Mouse (Mus musculus) midbrain, embryonic 16.5 days (tissue): ENCODE results near the gene Mfn2. TPM values are rescaled to one million over a fixed set of nuclear protein-coding genes. Genes with fewer than 3 reads are reported as not detected.

Experiments used
- ATAC-seq: fragments of 200-750 bp; cut with Nextera tagmentation; 2 replicates; pipeline ENCODE4 v1.8.0; 2017; ENCODE audit warnings: moderate TSS enrichment
- H3K27ac ChIP-seq: fragments of 300-500 bp; sonication (generic); 2 replicates; pipeline ENCODE4 v1.5.1; 2014; ENCODE audit warnings: mild to moderate bottlenecking, low read length, mixed read lengths
- H3K27me3 ChIP-seq: fragments of 300-500 bp; sonication (generic); 2 replicates; pipeline ENCODE4 v1.6.1; 2014; ENCODE audit warnings: low read depth, low read length, mixed read lengths; ENCODE audit not compliant: control insufficient read depth, insufficient read depth
- H3K36me3 ChIP-seq: fragments of 300-500 bp; sonication (generic); 2 replicates; pipeline ENCODE4 v1.6.1; 2014; ENCODE audit warnings: mild to moderate bottlenecking, low read length, moderate library complexity, mixed read lengths; ENCODE audit not compliant: control insufficient read depth, insufficient read depth
- H3K4me1 ChIP-seq: fragments of 300-500 bp; sonication (generic); 2 replicates; pipeline ENCODE4 v1.6.1; 2014; ENCODE audit warnings: mild to moderate bottlenecking, low read length, mixed read lengths; ENCODE audit not compliant: control insufficient read depth, insufficient read depth
- H3K4me2 ChIP-seq: fragments of 300-500 bp; sonication (generic); 2 replicates; pipeline ENCODE4 v1.6.1; 2014; ENCODE audit warnings: mild to moderate bottlenecking, low read length, mixed read lengths
- H3K4me3 ChIP-seq: fragments of 300-500 bp; sonication (generic); 2 replicates; pipeline ENCODE4 v1.5.1; 2014; ENCODE audit warnings: low read depth, mild to moderate bottlenecking, low read length, moderate library complexity, mixed read lengths
- H3K9ac ChIP-seq: fragments of 300-500 bp; sonication (generic); 2 replicates; pipeline ENCODE4 v1.6.1; 2014; ENCODE audit warnings: low read depth, low read length, mixed read lengths
- H3K9me3 ChIP-seq: fragments of 300-500 bp; sonication (generic); replicated peaks from 2 replicates; pipeline ENCODE4 v1.6.1; 2014; ENCODE audit warnings: mild to moderate bottlenecking, low read length, mixed read lengths; ENCODE audit not compliant: control insufficient read depth, poor library complexity, severe bottlenecking
- WGBS: fragments of 180-500 bp; shearing (Covaris S2); extraction: QIAGEN DNeasy Blood & Tissue Kit; methylation state at CpG from one replicate; pipeline ENCODE4 v1.1.7; 2014; 5-methylcytosine and 5-hydroxymethylcytosine counted together
- polyA plus RNA-seq: library from polyadenylated mRNA; unstranded; fragments of >200 nt; fragmentation: Nextera tagmentation; extraction: Ambion mirVana; gene quantifications from 2 replicates; pipeline ENCODE4 v1.2.1, GENCODE M21; 2015

Gene Mfn2
- polyA plus RNA-seq, 1 experiment from 2014 or later, result 108 TPM

DNA sequence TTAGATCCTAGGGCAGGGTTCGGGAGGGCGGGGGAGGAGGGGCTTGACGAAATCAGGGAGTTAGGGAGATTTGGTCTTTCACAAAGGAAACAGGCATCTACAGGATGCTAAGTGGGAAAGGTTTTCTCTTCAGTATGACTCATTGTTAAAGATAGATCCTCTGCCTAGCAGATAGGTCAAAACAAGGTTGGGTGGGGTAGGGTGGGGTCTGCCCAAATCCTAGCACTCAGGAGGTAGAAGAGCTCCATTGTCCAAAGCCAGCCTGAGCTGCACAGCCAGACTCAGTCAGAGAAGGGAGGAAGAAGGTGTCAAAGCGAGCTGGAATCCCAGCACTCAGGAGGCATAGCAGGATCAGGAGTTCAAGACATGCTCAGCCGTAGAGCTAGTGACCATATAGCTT, 33.0 kb upstream of the Mfn2 start:
- peaks cover 2% of the 10 kb centered on the region; the same call in 1 of the 2 replicates for H3K27me3 ChIP-seq
- no peak overlapping the region for H3K4me3 ChIP-seq
- H3K9me3 ChIP-seq, result no peaks in the 10 kb centered on the region
- H3K4me2 ChIP-seq, result no peak overlapping the region
- peaks cover 13% of the 10 kb centered on the region for H3K4me1 ChIP-seq
- H3K9ac ChIP-seq, result no peak overlapping the region
- WGBS, result 46% methylated on average over 5 of the region's 5 CpGs
- ATAC-seq, result no peak
- H3K27ac ChIP-seq, result no peak overlapping the region
- no peaks in the 10 kb centered on the region for H3K36me3 ChIP-seq

DNA sequence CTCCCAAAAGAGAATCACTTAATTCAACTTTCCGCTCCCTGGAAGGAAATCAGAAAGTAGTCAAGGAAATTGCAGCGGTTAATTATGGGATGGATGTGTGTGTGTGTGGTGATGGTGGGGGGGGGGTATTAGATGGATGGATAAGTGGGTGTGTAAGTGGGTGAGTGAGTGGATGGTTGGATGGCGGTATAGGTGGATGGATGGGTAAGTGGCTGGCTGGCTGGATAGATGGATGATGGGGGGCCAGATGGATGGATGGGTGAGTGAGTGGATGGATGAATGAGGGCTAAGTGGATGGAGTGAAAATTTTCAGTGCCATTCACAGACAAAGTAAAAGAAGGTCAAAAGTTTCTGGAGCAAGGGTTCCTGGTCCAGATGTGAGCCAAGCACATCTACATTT, 32.5 kb upstream of the Mfn2 start:
- WGBS, result 37% methylated on average over 3 of the region's 3 CpGs
- Histone ChIP-seq H3K4me1 (peaks cover 8% of the 10 kb centered on the region), H3K27me3 (peaks cover 2% of the 10 kb centered on the region; the same call in 1 of the 2 replicates), H3K9me3 (no peaks in the 10 kb centered on the region), H3K9ac (no peak overlapping the region), H3K36me3 (no peaks in the 10 kb centered on the region), H3K4me2 (peak overlapping the region; percentile 85), H3K4me3 (peak overlapping the region; percentile 54), H3K27ac (no peak overlapping the region)
- no peak for ATAC-seq

DNA sequence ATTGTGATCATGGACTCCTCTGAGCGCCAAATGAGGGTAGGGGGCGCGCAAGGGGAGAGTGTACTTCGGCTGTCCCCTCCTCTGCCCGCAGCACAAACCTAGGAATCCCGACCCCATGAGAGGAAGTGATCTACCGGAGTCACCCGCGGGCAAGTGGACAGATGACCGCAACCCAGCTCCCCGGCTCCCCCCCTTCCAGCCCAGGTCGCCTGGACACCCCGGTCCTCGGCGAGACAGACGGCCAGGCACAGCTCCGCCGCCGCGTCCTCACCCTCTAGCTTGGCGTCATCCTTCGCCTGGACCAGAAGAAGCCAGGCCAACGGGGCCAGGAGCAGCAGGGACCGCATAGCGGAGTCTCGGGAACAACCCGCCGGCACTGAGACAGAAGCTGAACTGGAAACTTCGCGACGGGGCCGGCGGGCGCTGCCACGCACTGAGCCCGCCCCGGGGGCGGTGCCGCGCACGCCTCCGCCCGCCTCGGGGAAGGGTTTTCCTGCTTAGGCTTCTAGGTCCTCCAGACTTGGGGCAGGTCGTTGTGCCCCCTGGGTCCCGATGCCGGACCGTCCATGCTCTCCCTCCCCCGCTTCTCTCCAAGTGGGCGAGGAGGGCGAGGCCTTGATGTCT, 31.9 kb upstream of the Mfn2 start, which contains the start of gene Plod1:
Gene Plod1, minus strand, starts transcription at position 437 of the 624 bp plus-strand sequence.
- no peak within 1 kb of the TSS for H3K27ac ChIP-seq
- H3K9me3 ChIP-seq, result no peaks in the 10 kb centered on the region
- peaks cover 2% of the 10 kb centered on the region; the same call in 1 of the 2 replicates for H3K27me3 ChIP-seq
- H3K4me3 ChIP-seq, result peak within 1 kb of the TSS; percentile 54
- peaks cover 3% of the 10 kb centered on the region for H3K4me1 ChIP-seq
- peak within 1 kb of the TSS; percentile 85 for H3K4me2 ChIP-seq
- WGBS, result under 1% methylated on average over 50 of the region's 51 CpGs
- peak; percentile 57 for ATAC-seq
- H3K9ac ChIP-seq, result peak within 1 kb of the TSS; percentile 67
- H3K36me3 ChIP-seq, result no peaks in the 10 kb centered on the region

DNA sequence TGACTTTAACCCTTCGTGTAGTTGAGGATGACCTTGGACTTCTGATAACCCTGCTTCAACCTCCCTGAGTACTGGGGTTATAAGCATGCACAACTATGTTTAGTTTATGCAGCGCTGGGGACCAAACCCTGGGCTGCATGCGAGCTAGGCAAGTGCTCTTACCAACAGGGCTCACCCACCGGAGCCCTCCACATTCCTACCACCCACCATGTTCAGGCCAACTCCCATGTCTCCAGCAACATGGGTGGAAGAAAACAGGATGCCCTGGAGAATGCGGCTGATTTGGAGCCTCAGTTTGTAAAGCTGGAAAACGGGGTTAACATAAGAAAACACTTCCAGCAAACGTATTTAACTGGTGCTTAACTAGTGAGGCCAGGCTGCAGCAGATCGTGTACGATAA, 31.4 kb upstream of the Mfn2 start:
- Histone ChIP-seq H3K4me3 (peak overlapping the region; percentile 54), H3K27ac (no peak overlapping the region), H3K4me1 (peaks cover 2% of the 10 kb centered on the region; the same call in 1 of the 2 replicates), H3K36me3 (no peaks in the 10 kb centered on the region), H3K9me3 (no peaks in the 10 kb centered on the region), H3K27me3 (peaks cover 2% of the 10 kb centered on the region; the same call in 1 of the 2 replicates), H3K9ac (peak overlapping the region; percentile 67), H3K4me2 (peak overlapping the region; percentile 85)
- WGBS, result 22% methylated on average over 9 of the region's 9 CpGs
- ATAC-seq, result no peak

DNA sequence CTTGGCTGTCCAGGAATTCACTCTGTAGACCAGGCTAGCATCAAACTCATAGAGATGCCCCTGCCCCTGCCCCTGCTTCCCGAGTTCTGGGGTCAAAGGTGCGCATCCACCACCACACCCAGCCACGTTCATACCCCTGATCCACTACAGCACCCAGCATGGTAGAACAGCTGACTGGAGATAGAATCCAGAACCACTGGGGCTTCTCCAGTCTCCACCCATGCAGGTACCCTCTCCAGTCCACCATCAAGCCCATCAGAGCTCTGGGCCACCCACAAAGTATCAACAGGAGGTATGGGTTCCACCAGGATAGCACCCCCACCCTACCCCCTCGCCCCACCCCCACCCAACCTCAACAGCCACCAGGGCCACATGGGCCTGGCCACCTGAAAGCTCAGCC, 30.1 kb upstream of the Mfn2 start:
- Histone ChIP-seq H3K9ac (no peak overlapping the region), H3K36me3 (no peaks in the 10 kb centered on the region), H3K27ac (no peak overlapping the region), H3K4me3 (no peak overlapping the region), H3K9me3 (no peaks in the 10 kb centered on the region), H3K4me2 (no peak overlapping the region), H3K4me1 (no peaks in the 10 kb centered on the region; the same call in 1 of the 2 replicates), H3K27me3 (peaks cover 2% of the 10 kb centered on the region; the same call in 1 of the 2 replicates)
- ATAC-seq, result no peak
- 95% methylated on average over 4 of the region's 4 CpGs for WGBS

DNA sequence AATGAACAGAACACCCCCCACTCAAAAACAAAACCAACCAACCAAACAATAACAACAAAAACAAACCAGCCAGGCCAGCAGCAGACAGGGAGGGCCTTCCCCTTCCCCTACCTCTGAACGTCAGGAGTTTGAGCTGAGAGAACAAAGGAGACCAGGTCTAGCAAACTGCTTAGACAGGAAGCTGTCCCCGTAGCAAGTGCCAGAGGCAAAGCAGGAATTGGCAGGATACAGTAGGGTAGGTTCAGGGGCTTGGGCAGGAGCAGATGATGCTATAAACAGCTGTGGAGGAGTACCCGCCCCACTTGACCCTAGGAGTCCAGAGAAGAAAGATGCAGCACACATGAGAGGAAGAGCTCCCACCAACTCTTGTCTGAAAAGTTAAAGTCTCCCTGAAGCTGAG, 29.6 kb upstream of the Mfn2 start:
- H3K9ac ChIP-seq, result no peak overlapping the region
- 70% methylated on average over 3 of the region's 3 CpGs for WGBS
- H3K4me2 ChIP-seq, result no peak overlapping the region
- H3K4me1 ChIP-seq, result no peaks in the 10 kb centered on the region; the same call in 1 of the 2 replicates
- no peaks in the 10 kb centered on the region for H3K9me3 ChIP-seq
- ATAC-seq, result no peak
- peaks cover 2% of the 10 kb centered on the region; the same call in 1 of the 2 replicates for H3K27me3 ChIP-seq
- no peaks in the 10 kb centered on the region for H3K36me3 ChIP-seq
- no peak overlapping the region for H3K27ac ChIP-seq
- no peak overlapping the region for H3K4me3 ChIP-seq

DNA sequence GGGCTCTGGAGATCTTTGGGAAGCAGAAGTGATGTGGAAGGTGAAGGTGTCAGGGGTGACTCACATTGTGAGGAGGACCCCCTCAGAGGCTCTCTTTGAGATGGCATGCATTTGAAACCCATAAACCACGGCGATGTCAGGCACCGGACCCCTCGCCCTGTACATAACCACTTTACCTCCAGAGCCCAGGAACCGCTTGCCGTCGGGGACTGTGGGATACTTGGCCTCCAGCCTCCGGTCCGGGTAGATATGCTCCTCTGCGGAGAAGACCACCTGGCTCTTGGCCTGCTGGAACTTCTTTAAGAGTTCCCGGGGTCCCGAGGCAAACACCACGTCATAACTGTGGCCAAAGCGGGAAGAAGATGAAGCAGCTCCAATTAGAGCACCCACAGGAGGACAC, 26.4 kb upstream of the Mfn2 start:
- Histone ChIP-seq H3K36me3 (no peaks in the 10 kb centered on the region), H3K27ac (no peak overlapping the region), H3K4me2 (no peak overlapping the region), H3K9ac (no peak overlapping the region), H3K4me1 (no peaks in the 10 kb centered on the region), H3K4me3 (no peak overlapping the region), H3K9me3 (no peaks in the 10 kb centered on the region), H3K27me3 (no peaks in the 10 kb centered on the region)
- 92% methylated on average over 14 of the region's 14 CpGs for WGBS
- no peak for ATAC-seq

DNA sequence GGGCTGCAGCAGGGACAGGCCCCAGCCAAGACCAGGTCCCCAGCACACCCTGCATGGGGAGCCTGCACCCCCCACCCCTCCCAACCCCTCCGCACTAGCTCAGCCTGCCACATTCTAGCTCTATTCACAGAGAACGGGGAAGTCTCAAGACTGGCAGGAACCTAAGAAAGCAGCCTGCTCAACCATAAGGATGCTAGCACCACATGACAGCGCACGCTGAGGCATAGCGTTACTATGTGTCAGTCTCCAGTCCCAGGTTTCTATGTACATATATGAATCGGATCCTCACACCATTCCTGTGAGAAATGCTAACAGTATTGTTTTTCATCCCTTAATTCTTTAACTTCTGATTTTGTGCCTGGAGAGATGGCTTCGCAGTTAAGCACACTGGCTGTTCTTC, 24.0 kb upstream of the Mfn2 start:
- Histone ChIP-seq H3K9ac (no peak overlapping the region), H3K27ac (no peak overlapping the region), H3K4me2 (no peak overlapping the region; the same call in 1 of the 2 replicates), H3K4me3 (no peak overlapping the region), H3K36me3 (no peaks in the 10 kb centered on the region), H3K9me3 (no peaks in the 10 kb centered on the region), H3K27me3 (no peaks in the 10 kb centered on the region), H3K4me1 (no peaks in the 10 kb centered on the region)
- 66% methylated on average over 7 of the region's 7 CpGs for WGBS
- ATAC-seq, result no peak

DNA sequence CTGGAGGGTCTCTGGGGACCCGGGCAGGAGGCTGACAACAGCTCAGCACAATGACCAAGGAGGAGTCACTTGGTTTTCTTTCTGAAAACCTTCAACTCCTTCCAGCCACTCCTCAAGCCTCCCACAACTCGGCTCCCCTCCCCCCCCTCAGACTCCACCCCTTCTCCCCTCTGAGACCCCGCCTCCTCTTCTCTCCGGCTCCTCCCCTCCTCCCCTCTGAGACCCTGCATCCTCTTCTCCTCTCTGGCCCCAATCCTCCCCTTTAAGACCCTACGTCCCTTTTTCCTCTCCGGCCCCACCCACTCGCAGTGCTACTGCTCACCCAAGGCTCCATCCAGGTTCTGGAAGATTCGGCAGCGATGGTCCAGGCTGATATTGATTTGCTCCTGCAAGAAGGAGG, 23.6 kb upstream of the Mfn2 start:
- Histone ChIP-seq H3K9ac (no peak overlapping the region), H3K27me3 (no peaks in the 10 kb centered on the region), H3K27ac (no peak overlapping the region), H3K36me3 (no peaks in the 10 kb centered on the region), H3K9me3 (no peaks in the 10 kb centered on the region), H3K4me3 (no peak overlapping the region), H3K4me1 (no peaks in the 10 kb centered on the region), H3K4me2 (no peak overlapping the region; the same call in 1 of the 2 replicates)
- ATAC-seq, result no peak
- 12% methylated on average over 9 of the region's 9 CpGs for WGBS
